In the genomic region with DNA sequence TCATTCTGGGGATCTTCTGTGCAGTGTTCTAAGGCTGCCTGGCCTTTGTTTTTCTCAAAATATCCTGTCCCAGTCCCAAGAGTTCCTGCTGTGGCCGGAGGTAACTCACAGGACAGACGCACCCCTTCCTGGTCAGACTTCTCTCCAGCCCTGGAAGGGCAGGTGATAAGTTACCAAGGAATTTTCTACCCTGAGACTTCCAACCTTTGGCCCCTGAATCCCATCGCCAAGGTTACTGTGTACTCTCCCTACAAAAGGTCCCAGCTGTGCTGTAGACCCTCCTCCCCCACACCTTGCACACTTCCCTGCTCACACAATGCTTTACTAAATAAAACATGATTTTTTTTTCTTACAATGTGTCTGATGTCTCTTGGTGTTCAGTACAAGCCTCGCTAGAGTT, we compare ENCODE assay signal across 21 mouse cellular contexts. TPM values are rescaled to one million over a fixed set of nuclear protein-coding genes. Genes with fewer than 3 reads are reported as not detected.
DNase-seq lines count a peak whose midpoint lies in the region; ATAC-seq and TF ChIP-seq lines count a peak whose summit lies in the region.
"Had no signal": no experiment of that assay in that cellular context is flagged by ENCODE, and none has a peak within 500 bp of the region (broad histone marks: within the 10 kb centered on the region; RNA-seq: fewer than 3 reads in every experiment).

No protein-coding gene starts in this region.

- H3K4me1 ChIP-seq in forebrain, embryonic 10.5 days, result peaks cover 50% of the 10 kb centered on the region
- H3K4me1 ChIP-seq in forebrain, postnatal 0 days (ENCODE audit: insufficient read depth), result no peaks in the 10 kb centered on the region
- H3K4me1 ChIP-seq in limb, embryonic 12.5 days (replicated peaks), result peaks cover 34% of the 10 kb centered on the region
- H3K4me1 ChIP-seq in limb, embryonic 10.5 days, result peaks cover 37% of the 10 kb centered on the region
- peaks cover 10% of the 10 kb centered on the region; the same call in 1 of the 2 replicates for H3K4me1 ChIP-seq in kidney, postnatal 0 days (replicated peaks; ENCODE audit: insufficient read depth, low read length)

- no peaks in the 10 kb centered on the region for H3K36me3 ChIP-seq in forebrain, embryonic 10.5 days (replicated peaks)
- H3K36me3 ChIP-seq in forebrain, postnatal 0 days (ENCODE audit: insufficient read depth), result no peaks in the 10 kb centered on the region
- no peaks in the 10 kb centered on the region for H3K36me3 ChIP-seq in limb, embryonic 12.5 days
- no peaks in the 10 kb centered on the region for H3K36me3 ChIP-seq in limb, embryonic 10.5 days
- no peaks in the 10 kb centered on the region for H3K36me3 ChIP-seq in kidney, postnatal 0 days (ENCODE audit: insufficient read depth, low read length)
- H3K36me3 ChIP-seq: embryonic facial prominence, embryonic 15.5 days; forebrain, embryonic 12.5 days; midbrain, embryonic 13.5 days had no signal

- peaks cover 78% of the 10 kb centered on the region for H3K27me3 ChIP-seq in forebrain, embryonic 10.5 days (ENCODE audit: poor library complexity, severe bottlenecking)
- H3K27me3 ChIP-seq in forebrain, postnatal 0 days (ENCODE audit: insufficient read depth, low read length), result peaks cover 26% of the 10 kb centered on the region
- peaks cover 73% of the 10 kb centered on the region for H3K27me3 ChIP-seq in limb, embryonic 12.5 days
- H3K27me3 ChIP-seq in limb, embryonic 10.5 days (ENCODE audit: low read depth, poor library complexity, severe bottlenecking), result peaks cover 82% of the 10 kb centered on the region
- peaks cover 10% of the 10 kb centered on the region; the same call in 1 of the 2 replicates for H3K27me3 ChIP-seq in kidney, postnatal 0 days (ENCODE audit: insufficient read depth, low read length)

- no peak for ATAC-seq in forebrain, postnatal 0 days
- no peak for ATAC-seq in limb, embryonic 12.5 days (ENCODE audit: insufficient number of reproducible peaks, insufficient read depth, low FRiP score, low TSS enrichment, low read depth)
- ATAC-seq in kidney, postnatal 0 days (replicated peaks; ENCODE audit: low FRiP score, low read depth), result peak; percentile 60
- ATAC-seq: midbrain, embryonic 13.5 days had no signal

- 0 out of 2 replicates have a peak overlapping the region, but pooled peaks have one; percentile 1 for H3K4me3 ChIP-seq in forebrain, embryonic 10.5 days
- H3K4me3 ChIP-seq in forebrain, postnatal 0 days (ENCODE audit: low read depth, low read length), result no peak overlapping the region
- no peak overlapping the region for H3K4me3 ChIP-seq in limb, embryonic 12.5 days (replicated peaks)
- H3K4me3 ChIP-seq in limb, embryonic 10.5 days, result no peak overlapping the region; the same call in 1 of the 2 replicates
- no peak overlapping the region for H3K4me3 ChIP-seq in kidney, postnatal 0 days (replicated peaks; ENCODE audit: low read depth, low read length)
- H3K4me3 ChIP-seq: layer of hippocampus, adult 2 months; midbrain, embryonic 13.5 days; myocyte had no signal

- WGBS in forebrain, embryonic 10.5 days, result 71% methylated on average over 4 of the region's 4 CpGs
- WGBS in forebrain, postnatal 0 days, result 67% methylated on average over 4 of the region's 4 CpGs
- 64% methylated on average over 4 of the region's 4 CpGs for WGBS in limb, embryonic 12.5 days
- 67% methylated on average over 4 of the region's 4 CpGs for WGBS in limb, embryonic 10.5 days
- 25% methylated on average over 4 of the region's 4 CpGs for WGBS in kidney, postnatal 0 days

- DNase-seq in forebrain, embryonic 10.5 days (ENCODE audit: extremely low spot score, low spot score), result no peak
- DNase-seq in forebrain, postnatal 0 days, result no peak
- no peak for DNase-seq in limb, embryonic 10.5 days (ENCODE audit: low spot score)
- no peak for DNase-seq in kidney, postnatal 0 days (ENCODE audit: low spot score)
- no peak for DNase-seq in right cerebral cortex, adult 18-20 months
- DNase-seq in cerebellum, adult 8-10 months, result no peak
- no peak for DNase-seq in thymus, postnatal 0 days (ENCODE audit: low spot score)
- DNase-seq: adrenal gland, adult 2 months; heart, adult 11 months; spleen, adult 18-20 months had no signal

- H3K9me3 ChIP-seq in forebrain, embryonic 10.5 days, result no peaks in the 10 kb centered on the region
- no peaks in the 10 kb centered on the region for H3K9me3 ChIP-seq in forebrain, postnatal 0 days (ENCODE audit: low read length)
- H3K9me3 ChIP-seq in limb, embryonic 12.5 days, result no peaks in the 10 kb centered on the region
- no peaks in the 10 kb centered on the region for H3K9me3 ChIP-seq in limb, embryonic 10.5 days (replicated peaks)
- no peaks in the 10 kb centered on the region for H3K9me3 ChIP-seq in kidney, postnatal 0 days (replicated peaks; ENCODE audit: low read length)
- H3K9me3 ChIP-seq: embryonic facial prominence, embryonic 15.5 days; forebrain, embryonic 12.5 days; midbrain, embryonic 13.5 days had no signal

- H3K4me2 ChIP-seq in forebrain, postnatal 0 days (ENCODE audit: low read depth), result no peak overlapping the region
- H3K4me2 ChIP-seq in limb, embryonic 12.5 days, result 0 out of 2 replicates have a peak overlapping the region, but pooled peaks have one; percentile 48
- H3K4me2 ChIP-seq in kidney, postnatal 0 days (ENCODE audit: low read length), result peak overlapping the region; percentile 54
- H3K4me2 ChIP-seq: midbrain, embryonic 13.5 days had no signal

- no peak overlapping the region for H3K27ac ChIP-seq in forebrain, embryonic 10.5 days
- H3K27ac ChIP-seq in forebrain, postnatal 0 days (ENCODE audit: low read depth, low read length), result no peak overlapping the region
- H3K27ac ChIP-seq in limb, embryonic 12.5 days, result no peak overlapping the region
- H3K27ac ChIP-seq in limb, embryonic 10.5 days, result no peak overlapping the region
- H3K27ac ChIP-seq in kidney, postnatal 0 days, result peak overlapping the region; percentile 84
- H3K27ac ChIP-seq: embryonic facial prominence, embryonic 15.5 days; forebrain, embryonic 12.5 days; layer of hippocampus, adult 2 months; macrophage; midbrain, embryonic 13.5 days had no signal

- TF ChIP-seq CTCF in forebrain, postnatal 0 days (IDR thresholded peaks at IDR 0.05; ENCODE audit: low read depth), result no peak
- no peak for TF ChIP-seq CTCF in kidney, postnatal 0 days (IDR thresholded peaks at IDR 0.05; ENCODE audit: low read depth)

- H3K9ac ChIP-seq in forebrain, postnatal 0 days, result no peak overlapping the region
- H3K9ac ChIP-seq in limb, embryonic 12.5 days (replicated peaks), result no peak overlapping the region
- H3K9ac ChIP-seq in kidney, postnatal 0 days (ENCODE audit: low read depth, low read length), result no peak overlapping the region
- H3K9ac ChIP-seq: embryonic facial prominence, embryonic 15.5 days; forebrain, embryonic 12.5 days; midbrain, embryonic 13.5 days had no signal

RNA-seq across cellular contexts. Expression of a gene that starts 1.7 kb away (rescaled TPM):
- 7.4 and 10.1 TPM in 2 replicates for polyA plus RNA-seq in forebrain, embryonic 10.5 days (2016; fragmentation: Nextera tagmentation; extraction: Ambion mirVana)
- 0.54 TPM in 1 of 2 replicates, not detected in the other for total RNA-seq in forebrain, postnatal 0 days (2014; rRNA removed)
- 0.25 and 0.62 TPM in 2 replicates for polyA plus RNA-seq in forebrain, postnatal 0 days (2015; fragmentation: Nextera tagmentation; extraction: Ambion mirVana)
- 5.6 and 6.4 TPM in 2 replicates for polyA plus RNA-seq in limb, embryonic 12.5 days (2016; fragmentation: Nextera tagmentation; extraction: Ambion mirVana)
- 1.9 and 4.6 TPM in 2 replicates for polyA plus RNA-seq in limb, embryonic 10.5 days (2016; fragmentation: Nextera tagmentation; extraction: Ambion mirVana)
- 41.2 and 41.8 TPM in 2 replicates for polyA plus RNA-seq in kidney, postnatal 0 days (2015; fragmentation: Nextera tagmentation; extraction: Ambion mirVana)
- 0.57 and 1.3 TPM in 2 replicates for polyA plus RNA-seq in thymus, postnatal 0 days (2015; fragmentation: Nextera tagmentation; extraction: Ambion mirVana)
- total RNA-seq: neutrophil, adult 5-6 weeks had no signal
- polyA plus RNA-seq: heart, postnatal 0 days; liver, embryonic 16.5 days; macrophage had no signal

RNA-seq across cellular contexts. Expression of a gene that starts 3.0 kb away (rescaled TPM):
- 28.5 and 32.8 TPM in 2 replicates for polyA plus RNA-seq in forebrain, embryonic 10.5 days (2016; fragmentation: Nextera tagmentation; extraction: Ambion mirVana)
- total RNA-seq in forebrain, postnatal 0 days (2014; rRNA removed), result 0.31 and 1.8 TPM in 2 replicates
- polyA plus RNA-seq in forebrain, postnatal 0 days (2015; fragmentation: Nextera tagmentation; extraction: Ambion mirVana), result 0.39 and 0.76 TPM in 2 replicates
- 19.9 and 22.7 TPM in 2 replicates for polyA plus RNA-seq in limb, embryonic 12.5 days (2016; fragmentation: Nextera tagmentation; extraction: Ambion mirVana)
- 32.7 and 42.1 TPM in 2 replicates for polyA plus RNA-seq in limb, embryonic 10.5 days (2016; fragmentation: Nextera tagmentation; extraction: Ambion mirVana)
- polyA plus RNA-seq in kidney, postnatal 0 days (2015; fragmentation: Nextera tagmentation; extraction: Ambion mirVana), result 131 and 155 TPM in 2 replicates
- 0.39 and 0.45 TPM in 2 replicates for polyA plus RNA-seq in thymus, postnatal 0 days (2015; fragmentation: Nextera tagmentation; extraction: Ambion mirVana)
- total RNA-seq: adrenal gland, adult 2 months; layer of hippocampus, adult 2 months; left cerebral cortex, adult 18-20 months; neutrophil, adult 5-6 weeks had no signal
- polyA plus RNA-seq: adrenal gland, adult 2 months; heart, postnatal 0 days; macrophage; myocyte had no signal

RNA-seq across cellular contexts. Expression of a gene that starts 4.8 kb away (rescaled TPM):
- 3.9 and 4.6 TPM in 2 replicates for polyA plus RNA-seq in forebrain, embryonic 10.5 days (2016; fragmentation: Nextera tagmentation; extraction: Ambion mirVana)
- 1.4 and 3.9 TPM in 2 replicates for total RNA-seq in forebrain, postnatal 0 days (2014; rRNA removed)
- polyA plus RNA-seq in forebrain, postnatal 0 days (2015; fragmentation: Nextera tagmentation; extraction: Ambion mirVana), result 2.0 and 3.6 TPM in 2 replicates
- 5.7 and 7.6 TPM in 2 replicates for polyA plus RNA-seq in limb, embryonic 12.5 days (2016; fragmentation: Nextera tagmentation; extraction: Ambion mirVana)
- 5.2 and 5.6 TPM in 2 replicates for polyA plus RNA-seq in limb, embryonic 10.5 days (2016; fragmentation: Nextera tagmentation; extraction: Ambion mirVana)
- polyA plus RNA-seq in kidney, postnatal 0 days (2015; fragmentation: Nextera tagmentation; extraction: Ambion mirVana), result 47.0 and 50.0 TPM in 2 replicates
- 6.0 and 9.4 TPM in 2 replicates for polyA plus RNA-seq in thymus, postnatal 0 days (2015; fragmentation: Nextera tagmentation; extraction: Ambion mirVana)

RNA-seq across cellular contexts. Expression of a gene that starts 8.4 kb away (rescaled TPM):
- 77.8 and 78.8 TPM in 2 replicates for polyA plus RNA-seq in forebrain, embryonic 10.5 days (2016; fragmentation: Nextera tagmentation; extraction: Ambion mirVana)
- 14.7 and 18.2 TPM in 2 replicates for total RNA-seq in forebrain, postnatal 0 days (2014; rRNA removed)
- polyA plus RNA-seq in forebrain, postnatal 0 days (2015; fragmentation: Nextera tagmentation; extraction: Ambion mirVana), result 18.0 and 21.1 TPM in 2 replicates
- 55.1 and 56.3 TPM in 2 replicates for polyA plus RNA-seq in limb, embryonic 12.5 days (2016; fragmentation: Nextera tagmentation; extraction: Ambion mirVana)
- polyA plus RNA-seq in limb, embryonic 10.5 days (2016; fragmentation: Nextera tagmentation; extraction: Ambion mirVana), result 70.4 and 71.1 TPM in 2 replicates
- polyA plus RNA-seq in kidney, postnatal 0 days (2015; fragmentation: Nextera tagmentation; extraction: Ambion mirVana), result 32.3 and 35.5 TPM in 2 replicates
- polyA plus RNA-seq in thymus, postnatal 0 days (2015; fragmentation: Nextera tagmentation; extraction: Ambion mirVana), result 47.3 and 50.7 TPM in 2 replicates

RNA-seq across cellular contexts. Expression of a gene that starts 8.7 kb away (rescaled TPM):
- polyA plus RNA-seq in forebrain, embryonic 10.5 days (2016; fragmentation: Nextera tagmentation; extraction: Ambion mirVana), result 28.0 and 29.0 TPM in 2 replicates
- total RNA-seq in forebrain, postnatal 0 days (2014; rRNA removed), result 82.3 and 84.6 TPM in 2 replicates
- polyA plus RNA-seq in forebrain, postnatal 0 days (2015; fragmentation: Nextera tagmentation; extraction: Ambion mirVana), result 198 and 215 TPM in 2 replicates
- polyA plus RNA-seq in limb, embryonic 12.5 days (2016; fragmentation: Nextera tagmentation; extraction: Ambion mirVana), result 48.6 and 51.7 TPM in 2 replicates
- polyA plus RNA-seq in limb, embryonic 10.5 days (2016; fragmentation: Nextera tagmentation; extraction: Ambion mirVana), result 29.0 and 30.5 TPM in 2 replicates
- polyA plus RNA-seq in kidney, postnatal 0 days (2015; fragmentation: Nextera tagmentation; extraction: Ambion mirVana), result 116 and 120 TPM in 2 replicates
- polyA plus RNA-seq in thymus, postnatal 0 days (2015; fragmentation: Nextera tagmentation; extraction: Ambion mirVana), result 62.0 and 70.7 TPM in 2 replicates

Comparison
In these comparisons a context has a peak if more than half of its experiments do, and no peak if none do; other contexts are left out.
1. RNA of a gene that starts 3.0 kb away (polyA plus RNA-seq): 131 to 155 TPM in kidney, postnatal 0 days, 28.5 to 32.8 TPM in forebrain, embryonic 10.5 days, 32.7 to 42.1 TPM in limb, embryonic 10.5 days and 19.9 to 22.7 TPM in limb, embryonic 12.5 days; 0.39 to 0.76 TPM in forebrain, postnatal 0 days and 0.39 to 0.45 TPM in thymus, postnatal 0 days; every median in the first group is over 10 times any median in the second.